Mouse (Mus musculus): ENCODE data around the gene Src.
"Not testable (repeated sequence)": the region's sequence is repeated elsewhere in the genome, so short reads cannot be mapped to it uniquely, and the experiment has no call there.

Src gene

DNA sequence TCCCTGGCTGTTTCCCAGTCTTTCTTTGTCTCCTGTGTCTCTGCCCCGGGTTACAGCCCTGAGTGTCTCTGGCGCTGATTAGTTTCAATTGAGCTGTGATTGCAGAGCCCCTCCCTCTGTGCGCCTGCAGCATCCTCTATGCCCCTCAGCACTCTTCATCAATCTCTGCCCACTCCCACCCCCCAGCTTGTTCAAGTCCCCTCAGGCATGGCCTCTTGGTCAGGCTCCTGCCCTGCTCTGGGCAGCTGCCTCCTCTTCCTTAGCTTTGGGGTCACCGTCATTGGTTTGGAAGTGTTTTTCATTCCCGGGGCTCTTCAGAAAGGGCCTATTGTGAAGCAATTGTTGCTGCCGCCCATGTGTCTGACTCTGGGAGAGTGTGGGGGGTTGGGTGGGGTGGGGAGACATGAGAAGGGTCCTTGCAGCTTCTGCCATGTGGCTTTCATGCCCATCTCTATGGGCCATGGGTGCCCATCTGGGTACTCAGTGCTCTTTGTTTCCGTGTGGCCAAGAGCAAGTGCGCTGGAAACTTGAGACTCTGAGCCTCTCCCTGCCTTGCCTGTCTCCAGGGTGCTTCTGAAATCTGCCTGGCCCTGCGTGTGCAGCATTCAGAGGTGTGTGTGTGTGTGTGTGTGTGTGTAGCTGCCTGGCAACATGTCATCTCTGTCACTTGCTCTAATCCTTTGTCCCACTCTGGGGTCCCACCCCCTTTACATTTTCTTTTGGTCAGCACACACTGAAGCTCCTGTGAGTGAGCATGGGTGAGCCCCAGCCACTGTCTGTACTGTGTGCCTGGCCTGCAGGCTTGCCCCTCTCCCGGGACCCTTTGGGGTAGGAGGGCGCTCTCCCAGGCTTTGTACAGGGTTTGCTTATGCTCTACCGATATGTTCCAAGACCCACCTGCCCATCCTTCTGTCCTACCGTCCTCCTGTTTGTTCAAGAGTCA is 57.5 kb downstream of the Src start:
- no peak for DNase-seq (ENCODE audit: low spot score in 2 of 2)

- no peak for DNase-seq (ENCODE audit: low spot score in 2 of 2)
These were observed 60.4 kb downstream of the Src start for GRCm38 (mm10) chr2:157478651-157479050.

DNA sequence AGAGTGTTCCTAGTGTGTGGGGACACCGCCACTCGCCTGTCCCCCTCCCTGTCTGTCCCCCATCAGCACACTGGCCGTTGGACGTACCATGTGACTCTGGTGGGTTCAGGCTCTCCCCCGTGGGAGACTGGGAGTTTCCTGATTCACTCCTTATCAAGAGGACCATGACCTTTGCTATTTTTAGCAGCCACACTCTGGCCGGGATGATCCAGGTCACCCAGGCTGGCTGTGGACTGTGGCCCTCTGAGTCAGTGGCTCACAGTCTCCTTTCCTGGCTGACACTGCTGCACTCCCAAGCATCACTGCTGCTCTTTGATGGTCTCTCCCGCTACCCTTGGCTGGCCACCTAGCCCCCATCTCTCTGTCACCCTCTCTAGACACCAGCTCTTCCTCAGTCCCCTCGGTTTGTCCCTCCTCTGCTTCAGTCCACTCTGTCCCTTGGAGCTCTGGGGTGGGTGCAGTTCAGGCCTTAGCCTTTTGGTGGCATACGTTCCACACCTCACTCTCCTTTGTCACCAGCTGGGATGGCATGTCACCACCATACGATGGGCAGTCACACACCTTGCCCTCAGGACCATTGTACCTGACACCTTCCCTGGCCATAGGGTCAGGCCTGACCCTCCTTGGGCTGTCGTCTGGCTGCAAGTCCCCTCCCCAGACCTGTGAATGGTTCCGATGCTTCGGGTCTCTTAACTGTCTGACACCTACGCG is 61.8 kb downstream of the Src start:
- no peak for DNase-seq (ENCODE audit: low spot score in 2 of 2)

DNA sequence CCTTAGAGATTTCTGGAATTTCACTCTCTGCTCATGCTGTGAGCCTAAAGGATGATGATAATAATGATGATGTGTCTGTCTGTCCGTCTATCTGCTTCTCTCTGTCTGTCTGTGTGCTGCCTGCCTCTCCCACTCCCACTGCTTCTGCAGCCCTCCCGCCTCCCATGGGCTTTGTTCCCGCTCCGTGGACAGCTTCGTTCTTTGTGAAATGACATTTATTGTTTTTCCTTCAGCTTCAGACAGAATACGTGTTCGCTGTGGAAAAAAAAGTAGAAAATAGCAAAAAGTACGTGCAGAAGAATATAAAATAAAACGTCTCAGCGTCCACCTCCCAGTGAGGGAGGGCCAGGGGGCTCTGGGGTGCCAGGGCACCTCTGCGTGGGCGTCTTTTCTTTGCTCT is 64.5 kb downstream of the Src start:
- no peak for DNase-seq (ENCODE audit: low spot score in 2 of 2)

- DNase-seq (ENCODE audit: low spot score in 2 of 2), result not testable (repeated sequence)
These were observed 68.3 kb downstream of the Src start for GRCm38 (mm10) chr2:157486559-157486958.

- no peak for DNase-seq (ENCODE audit: low spot score in 2 of 2)
These were observed 68.9 kb downstream of the Src start for GRCm38 (mm10) chr2:157486981-157487656.

GRCm38 (mm10) chr2:157487733-157488175 is 69.5 kb downstream of the Src start:
- DNase-seq (ENCODE audit: low spot score in 2 of 2), result no peak

GRCm38 (mm10) chr2:157493240-157493639 is 75.0 kb downstream of the Src start:
- no peak for DNase-seq (ENCODE audit: low spot score in 2 of 2)

- no peak for DNase-seq (ENCODE audit: low spot score in 2 of 2)
These were observed 80.3 kb downstream of the Src start for GRCm38 (mm10) chr2:157498529-157498928.

GRCm38 (mm10) chr2:157500364-157500763 is 82.1 kb downstream of the Src start:
- DNase-seq (ENCODE audit: low spot score in 2 of 2), result peak in 1 of 2 experiments; percentile 24

DNA sequence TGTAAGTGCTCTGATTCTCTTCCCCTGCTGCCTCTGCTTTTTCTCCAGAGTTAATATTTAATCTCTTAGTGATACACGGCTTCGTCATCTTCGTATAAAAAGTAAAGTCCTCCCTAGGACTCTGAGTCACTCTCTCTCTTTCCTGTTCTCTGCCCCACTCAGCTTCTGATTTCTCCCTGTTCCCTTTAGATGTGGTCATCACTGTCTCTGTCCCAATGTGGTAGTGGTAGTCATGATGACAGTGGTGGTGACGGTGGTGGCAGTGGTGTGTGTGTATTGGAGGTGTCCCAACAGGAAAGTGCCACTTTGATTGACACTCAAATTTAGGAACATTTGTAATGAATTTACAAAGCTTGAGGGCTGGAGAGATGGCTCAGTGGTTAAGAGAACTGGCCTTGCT is 83.1 kb downstream of the Src start:
- DNase-seq (ENCODE audit: low spot score in 2 of 2), result no peak

DNA sequence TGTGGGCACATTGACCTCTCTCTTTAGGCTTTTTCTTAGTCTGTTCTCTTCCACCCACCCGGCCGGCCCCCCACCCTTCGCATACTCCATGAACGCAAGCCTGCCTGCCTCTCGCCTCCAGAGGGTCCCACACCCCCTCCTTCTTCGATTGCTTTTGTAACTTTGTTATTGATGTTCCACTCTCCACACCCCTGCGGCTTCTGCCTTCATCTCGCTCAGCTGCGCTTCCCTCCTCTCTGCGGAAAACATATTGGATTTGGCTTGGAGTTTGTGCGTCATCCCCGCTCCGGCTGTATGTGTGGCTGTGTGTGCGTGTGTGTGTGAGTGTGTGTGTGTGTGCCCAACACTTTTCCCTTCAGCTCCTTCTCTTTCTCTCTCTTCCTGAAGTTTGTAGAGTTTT is 88.5 kb downstream of the Src start:
- no peak for DNase-seq (ENCODE audit: low spot score in 2 of 2)

GRCm38 (mm10) chr2:157509182-157509581 is 90.9 kb downstream of the Src start:
- no peak for DNase-seq (ENCODE audit: low spot score in 2 of 2)

GRCm38 (mm10) chr2:157510031-157510430 is 91.8 kb downstream of the Src start:
- no peak for DNase-seq (ENCODE audit: low spot score in 2 of 2)

DNA sequence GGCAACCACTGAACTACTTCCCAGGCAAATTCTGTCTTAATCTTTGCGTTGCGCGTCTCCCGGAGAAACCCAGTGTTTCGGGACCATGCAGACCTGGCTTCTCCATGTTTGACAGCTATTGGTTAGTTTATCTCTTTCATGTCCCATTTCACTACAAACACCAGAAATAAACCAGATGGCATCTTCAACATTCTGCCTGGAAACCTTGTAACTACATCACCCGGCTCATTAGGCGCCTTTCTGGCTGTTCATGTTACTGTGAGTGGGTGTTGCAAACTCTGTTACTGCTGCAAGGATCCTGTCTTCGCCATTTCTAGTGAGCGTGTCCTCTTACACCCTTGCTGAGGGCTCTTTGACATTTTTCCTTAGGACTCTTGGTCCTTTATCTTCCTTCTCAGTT is 94.6 kb downstream of the Src start:
- DNase-seq (ENCODE audit: low spot score in 2 of 2), result no peak

GRCm38 (mm10) chr2:157513737-157514208 is 95.5 kb downstream of the Src start:
- no peak for DNase-seq (ENCODE audit: low spot score in 2 of 2)

DNA sequence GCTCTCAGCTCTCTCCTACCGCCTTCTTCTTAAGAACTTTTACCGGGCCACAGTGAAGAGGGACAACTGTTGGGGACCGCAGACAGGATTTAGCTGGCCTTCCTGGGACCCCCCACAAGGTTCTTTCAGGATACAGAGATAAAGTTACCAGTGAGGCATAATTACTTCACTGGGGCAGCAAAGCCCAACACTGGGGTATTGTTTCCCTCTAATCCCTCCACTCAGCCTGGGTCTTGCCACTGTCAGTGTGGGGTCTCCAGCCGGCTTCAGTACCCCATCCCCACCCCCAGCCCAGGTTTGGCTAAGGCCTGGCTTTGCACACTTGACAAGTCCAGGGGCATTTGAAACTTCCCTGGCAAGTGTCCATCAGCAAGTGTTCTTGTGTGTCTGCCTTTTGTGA is 96.1 kb downstream of the Src start:
- no peak for DNase-seq (ENCODE audit: low spot score in 2 of 2)

GRCm38 (mm10) chr2:157517526-157517925 is 99.3 kb downstream of the Src start:
- DNase-seq (ENCODE audit: low spot score in 2 of 2), result no peak

DNA sequence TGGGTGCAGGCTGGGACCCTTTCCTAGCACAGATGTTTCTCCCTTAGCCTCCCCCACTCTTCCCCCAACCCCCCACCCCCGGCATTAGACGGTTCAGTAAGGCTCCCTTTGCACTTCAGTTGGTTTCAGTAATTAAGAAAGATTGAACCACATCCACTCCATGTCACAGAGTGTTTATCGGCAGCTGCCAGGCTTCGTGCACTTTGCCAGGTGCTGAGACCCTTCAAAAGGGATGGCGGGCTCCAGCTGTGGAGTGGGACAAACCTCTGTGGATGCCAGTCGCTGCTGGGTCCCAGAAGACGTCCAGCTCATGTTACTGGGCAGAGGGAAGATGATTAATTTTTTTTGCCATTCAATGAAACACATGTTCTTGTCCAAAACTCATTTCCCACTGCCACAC is 100.2 kb downstream of the Src start:
- DNase-seq (ENCODE audit: low spot score in 2 of 2), result no peak

- no peak for DNase-seq (ENCODE audit: low spot score in 2 of 2)
These were observed 101.2 kb downstream of the Src start for GRCm38 (mm10) chr2:157519452-157519851.

- no peak for DNase-seq (ENCODE audit: low spot score in 2 of 2)
These were observed 102.3 kb downstream of the Src start for GRCm38 (mm10) chr2:157520496-157520895.

Data from spleen, postnatal 10 days (tissue).